Mouse (Mus musculus) G1E (cell line): ENCODE measurements around the gene Samhd1. TPM values are rescaled to one million over a fixed set of nuclear protein-coding genes. Genes with fewer than 3 reads are reported as not detected.

Experiments
- ATAC-seq: 2 replicates; pipeline ENCODE4 v1.8.0; 2016; ENCODE audit warnings: mild to moderate bottlenecking; ENCODE audit not compliant: insufficient number of reproducible peaks, poor library complexity, low FRiP score, severe bottlenecking; ENCODE audit errors: extremely low read depth
- DNase-seq: peaks from one replicate; pipeline ENCODE4 v3.0.0; 2012; ENCODE audit warnings: low spot score
- H3K27me3 ChIP-seq: 2 replicates; pipeline ENCODE4 v1.6.1; 2012; ENCODE audit warnings: mild to moderate bottlenecking, low read length, inconsistent platforms; ENCODE audit not compliant: insufficient read depth
- H3K36me3 ChIP-seq: replicated peaks from 2 replicates; pipeline ENCODE3; 2012; ENCODE audit warnings: mild to moderate bottlenecking, inconsistent platforms
- H3K4me1 ChIP-seq: 2 replicates; pipeline ENCODE4 v1.6.1; 2012; ENCODE audit warnings: low read depth, low read length, inconsistent platforms, mixed read lengths; ENCODE audit not compliant: insufficient read depth
- H3K4me3 ChIP-seq: 2 replicates; pipeline ENCODE4 v1.5.1; 2012; ENCODE audit warnings: low read depth, mild to moderate bottlenecking, inconsistent platforms, low read length, moderate library complexity, mixed read lengths
- H3K9me3 ChIP-seq: replicated peaks from 2 replicates; pipeline ENCODE4 v1.6.1; 2012; ENCODE audit warnings: inconsistent platforms
- CTCF ChIP-seq: IDR thresholded peaks from 2 replicates; pipeline ENCODE4 v1.5.1; 2012; ENCODE audit warnings: low read depth, low read length, inconsistent platforms, mixed read lengths
- GATA1 ChIP-seq: IDR thresholded peaks from 2 replicates; pipeline ENCODE4 v1.6.1; 2012; ENCODE audit warnings: borderline replicate concordance, low read length, inconsistent platforms, mixed read lengths
- GATA2 ChIP-seq: IDR thresholded peaks from 2 replicates; pipeline ENCODE4 v1.6.1; 2012; ENCODE audit warnings: low read depth, low read length, inconsistent platforms, borderline replicate concordance
- POLR2AphosphoS5 ChIP-seq: IDR thresholded peaks from 2 replicates; pipeline ENCODE4 v1.6.1; 2012; ENCODE audit warnings: low read depth, low read length, inconsistent platforms; ENCODE audit not compliant: insufficient replicate concordance
- TAL1 ChIP-seq: conservative IDR thresholded peaks from 2 replicates; pipeline ENCODE4 v1.6.1; 2012; ENCODE audit warnings: low read depth, low read length, inconsistent platforms, mixed read lengths
- polyA plus RNA-seq: library from polyadenylated mRNA; stranded (reverse); fragments of >175 nt; gene quantifications from 2 replicates; pipeline ENCODE4 v1.2.3, GENCODE M21; 2012
- total RNA-seq, 2 experiments: library from RNA; stranded (forward) in 1 of 2; stranded (reverse) in 1 of 2; fragments of 200-1000 nt in 1 of 2; fragments of >200 nt in 1 of 2; fragmentation: Nextera tagmentation in 1 of 2; gene quantifications; 2 replicates each; pipeline ENCODE4 v1.2.3; 2014 to 2017

The Samhd1 gene
- total and polyA plus RNA-seq, 3 experiments, result 23.6 to 153 (median 109) TPM

DNA sequence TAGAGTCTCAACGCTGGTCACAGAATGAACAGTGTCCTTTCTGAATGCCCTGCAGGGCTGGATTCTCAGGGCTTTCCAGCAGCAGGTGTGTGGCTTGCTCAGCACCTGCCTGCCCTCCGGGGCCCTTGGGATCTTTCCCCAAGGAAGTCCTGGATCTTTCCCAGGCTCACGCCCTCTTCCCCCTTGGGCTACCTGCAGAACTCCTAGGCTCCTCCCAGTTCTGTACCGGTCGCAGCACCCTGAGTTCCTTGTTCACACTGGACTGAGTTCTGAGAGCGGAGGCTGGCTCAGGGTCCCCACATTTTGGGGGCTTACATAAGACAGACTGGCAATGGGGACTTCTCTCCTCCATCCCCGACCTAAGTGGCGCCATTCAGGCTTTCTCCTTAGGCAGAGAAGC is 75.9 kb downstream of the Samhd1 start:
- Histone ChIP-seq H3K9me3 (no peaks in the 10 kb centered on the region), H3K27me3 (peaks cover 78% of the 10 kb centered on the region), H3K36me3 (no peaks in the 10 kb centered on the region), H3K4me3 (no peak overlapping the region), H3K4me1 (peaks cover 12% of the 10 kb centered on the region)
- DNase-seq (no peak), ATAC-seq (no peak)
- TF ChIP-seq POLR2AphosphoS5, result no peak
- no peak for TF ChIP-seq CTCF
- TF ChIP-seq GATA2, result no peak

DNA sequence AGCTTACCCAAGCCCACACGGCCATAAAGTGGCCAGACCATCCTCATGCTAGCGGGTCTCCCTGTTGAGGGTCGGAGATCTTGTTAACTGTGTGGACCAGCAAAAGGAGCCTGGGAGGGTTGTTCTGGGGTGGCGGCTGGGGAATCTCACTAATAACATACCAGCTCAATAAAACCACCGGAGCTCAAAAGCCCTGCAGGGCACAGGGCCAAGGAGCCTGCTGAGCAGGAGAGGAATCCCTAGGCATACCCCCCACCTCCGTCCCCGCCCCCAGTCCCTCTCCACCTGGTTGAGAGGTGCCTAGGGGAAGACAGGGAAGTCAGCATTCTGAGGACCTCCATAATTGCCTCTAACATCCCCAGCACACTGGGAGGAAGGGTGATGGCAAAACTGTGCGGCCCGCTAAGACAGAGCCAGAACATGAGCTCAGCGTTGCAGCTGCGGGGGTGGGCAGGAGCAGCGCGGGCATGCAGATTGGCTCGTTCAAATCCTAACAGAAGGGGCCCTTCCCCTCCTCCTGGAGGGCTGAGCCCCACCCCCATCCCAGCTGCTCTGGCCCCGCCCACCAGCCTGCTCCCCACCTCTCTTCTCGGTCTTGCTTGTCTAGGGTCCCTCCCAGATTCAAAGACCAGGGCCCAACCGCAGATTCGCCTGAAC is 76.6 kb downstream of the Samhd1 start:
- ATAC-seq, result no peak
- Histone ChIP-seq H3K4me3 (no peak overlapping the region; the same call in 1 of the 2 replicates), H3K9me3 (no peaks in the 10 kb centered on the region), H3K36me3 (no peaks in the 10 kb centered on the region), H3K4me1 (peaks cover 10% of the 10 kb centered on the region), H3K27me3 (peaks cover 75% of the 10 kb centered on the region)
- TF ChIP-seq POLR2AphosphoS5, result no peak
- no peak for TF ChIP-seq GATA2
- TF ChIP-seq CTCF, result no peak
- no peak for TF ChIP-seq TAL1
- no peak for TF ChIP-seq GATA1
- no peak for DNase-seq

GRCm38 (mm10) chr2:157057758-157058157 is 77.3 kb downstream of the Samhd1 start:
- H3K36me3 ChIP-seq, result no peaks in the 10 kb centered on the region
- peaks cover 72% of the 10 kb centered on the region for H3K27me3 ChIP-seq
- TF ChIP-seq CTCF, result no peak
- TF ChIP-seq GATA2, result no peak
- TF ChIP-seq POLR2AphosphoS5, result no peak
- no peak for TF ChIP-seq GATA1
- TF ChIP-seq TAL1, result no peak
- H3K4me3 ChIP-seq, result no peak overlapping the region
- no peaks in the 10 kb centered on the region for H3K9me3 ChIP-seq
- peaks cover 7% of the 10 kb centered on the region for H3K4me1 ChIP-seq
- ATAC-seq, result no peak
- no peak for DNase-seq

- no peak overlapping the region for H3K4me3 ChIP-seq
- DNase-seq, result no peak
- no peaks in the 10 kb centered on the region for H3K36me3 ChIP-seq
- peaks cover 72% of the 10 kb centered on the region for H3K27me3 ChIP-seq
- TF ChIP-seq GATA2 (no peak), CTCF (no peak), POLR2AphosphoS5 (no peak), GATA1 (no peak), TAL1 (no peak)
- peaks cover 7% of the 10 kb centered on the region for H3K4me1 ChIP-seq
- no peaks in the 10 kb centered on the region for H3K9me3 ChIP-seq
- ATAC-seq, result no peak
Observed at GRCm38 (mm10) chr2:157057186-157057585, 77.9 kb downstream of the Samhd1 start.

GRCm38 (mm10) chr2:157055721-157056120 is 79.3 kb downstream of the Samhd1 start:
- Histone ChIP-seq H3K4me1 (peaks cover 7% of the 10 kb centered on the region), H3K27me3 (peaks cover 69% of the 10 kb centered on the region), H3K36me3 (no peaks in the 10 kb centered on the region), H3K4me3 (no peak overlapping the region), H3K9me3 (no peaks in the 10 kb centered on the region)
- no peak for TF ChIP-seq GATA2
- TF ChIP-seq CTCF, result no peak
- TF ChIP-seq GATA1, result no peak
- no peak for TF ChIP-seq TAL1
- no peak for DNase-seq
- no peak for ATAC-seq

DNA sequence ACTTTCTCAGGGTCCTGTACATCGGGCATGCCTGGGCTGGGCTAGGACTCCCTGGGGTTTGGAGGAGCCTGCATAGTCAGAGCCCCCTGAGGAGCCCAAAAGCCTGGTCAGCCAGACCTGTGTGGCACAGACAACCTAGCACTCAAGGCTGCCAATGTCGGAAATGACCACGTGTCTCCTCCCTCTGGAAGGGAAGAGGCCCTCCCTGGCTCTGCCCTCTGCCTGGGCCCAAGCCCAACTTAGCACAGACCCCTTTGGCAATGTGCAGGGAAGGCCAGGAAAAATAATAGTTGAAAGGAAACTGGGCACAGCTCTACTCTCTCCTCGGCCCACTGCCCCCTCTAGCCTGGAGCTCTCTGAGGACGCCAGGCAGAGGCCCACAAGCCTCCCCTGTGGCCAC is 80.2 kb downstream of the Samhd1 start:
- Histone ChIP-seq H3K9me3 (no peaks in the 10 kb centered on the region), H3K27me3 (peaks cover 66% of the 10 kb centered on the region), H3K36me3 (no peaks in the 10 kb centered on the region), H3K4me3 (no peak overlapping the region), H3K4me1 (peaks cover 7% of the 10 kb centered on the region)
- no peak for ATAC-seq
- TF ChIP-seq POLR2AphosphoS5 (no peak), GATA1 (no peak), GATA2 (no peak), TAL1 (no peak), CTCF (no peak)
- no peak for DNase-seq

DNA sequence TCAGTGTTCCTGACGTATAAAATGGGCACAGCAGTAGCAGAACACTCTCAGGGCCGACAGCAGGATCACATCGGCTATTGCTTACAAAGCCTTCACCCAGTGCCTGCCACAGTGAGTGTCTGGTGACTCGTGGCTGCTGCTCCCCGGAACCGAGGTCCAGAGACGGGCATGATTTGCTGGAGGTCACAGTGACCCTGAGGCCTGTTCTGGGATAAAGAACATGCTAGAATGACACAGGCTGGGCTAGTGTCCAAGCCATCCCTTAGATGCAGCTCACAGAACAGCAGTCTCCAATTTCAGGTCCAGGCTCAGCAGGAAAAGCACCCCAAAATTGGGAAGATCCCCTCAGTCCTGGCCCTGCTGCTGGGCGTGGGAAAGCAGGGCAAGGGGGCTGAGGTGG is 80.8 kb downstream of the Samhd1 start:
- Histone ChIP-seq H3K4me3 (no peak overlapping the region), H3K9me3 (no peaks in the 10 kb centered on the region), H3K4me1 (peaks cover 7% of the 10 kb centered on the region), H3K27me3 (peaks cover 66% of the 10 kb centered on the region), H3K36me3 (no peaks in the 10 kb centered on the region)
- no peak for TF ChIP-seq GATA1
- TF ChIP-seq GATA2, result no peak
- TF ChIP-seq CTCF, result no peak
- no peak for TF ChIP-seq POLR2AphosphoS5
- TF ChIP-seq TAL1, result no peak
- no peak for ATAC-seq
- DNase-seq, result no peak
